In genomic region chr9:111363656-111364055, GRCm38 (mm10) we compare ENCODE assay signal across 30 mouse cellular contexts. TPM values are rescaled to one million over a fixed set of nuclear protein-coding genes. Genes with fewer than 3 reads are reported as not detected.
"Had no signal": no experiment of that assay in that cellular context is flagged by ENCODE, and none has a peak within 500 bp of the region (broad histone marks: within the 10 kb centered on the region; RNA-seq: fewer than 3 reads in every experiment).

No protein-coding gene starts in this region.

- H3K27me3 ChIP-seq: limb, embryonic 12.5 days; limb, embryonic 13.5 days; limb, embryonic 15.5 days; liver, embryonic 12.5 days; liver, embryonic 13.5 days; liver, embryonic 15.5 days; lung, embryonic 15.5 days; midbrain, embryonic 12.5 days; midbrain, embryonic 13.5 days; midbrain, embryonic 15.5 days had no signal

- H3K36me3 ChIP-seq: limb, embryonic 10.5 days; limb, embryonic 12.5 days; limb, embryonic 13.5 days; limb, embryonic 15.5 days; liver, embryonic 12.5 days; liver, embryonic 13.5 days; liver, embryonic 15.5 days; lung, embryonic 15.5 days; midbrain, embryonic 10.5 days; midbrain, embryonic 12.5 days had no signal

- H3K4me1 ChIP-seq: limb, embryonic 10.5 days; limb, embryonic 12.5 days; limb, embryonic 13.5 days; limb, embryonic 15.5 days; liver, embryonic 12.5 days; liver, embryonic 13.5 days; liver, embryonic 15.5 days; lung, embryonic 15.5 days; megakaryocyte, embryonic 14.5 days; midbrain, embryonic 10.5 days; midbrain, embryonic 12.5 days; midbrain, embryonic 13.5 days; midbrain, embryonic 15.5 days had no signal

- H3K9me3 ChIP-seq: limb, embryonic 10.5 days; limb, embryonic 12.5 days; limb, embryonic 13.5 days; limb, embryonic 15.5 days; liver, embryonic 12.5 days; liver, embryonic 13.5 days; liver, embryonic 15.5 days; lung, embryonic 15.5 days; megakaryocyte, embryonic 14.5 days; midbrain, embryonic 10.5 days; midbrain, embryonic 12.5 days; midbrain, embryonic 13.5 days; midbrain, embryonic 15.5 days had no signal

- H3K4me3 ChIP-seq: limb, embryonic 10.5 days; limb, embryonic 12.5 days; limb, embryonic 13.5 days; limb, embryonic 15.5 days; liver, embryonic 12.5 days; liver, embryonic 13.5 days; liver, embryonic 15.5 days; lung, embryonic 15.5 days; megakaryocyte, embryonic 14.5 days; midbrain, embryonic 10.5 days; midbrain, embryonic 12.5 days; midbrain, embryonic 13.5 days; midbrain, embryonic 15.5 days; myocyte had no signal

- H3K27ac ChIP-seq: limb, embryonic 10.5 days; limb, embryonic 12.5 days; limb, embryonic 13.5 days; limb, embryonic 15.5 days; liver, embryonic 12.5 days; liver, embryonic 13.5 days; liver, embryonic 14.5 days; liver, embryonic 15.5 days; lung, embryonic 15.5 days; macrophage; midbrain, embryonic 10.5 days; midbrain, embryonic 12.5 days; midbrain, embryonic 13.5 days; midbrain, embryonic 15.5 days had no signal

- DNase-seq: left cerebral cortex, postnatal 4 days; liver; liver, embryonic 13.5 days; liver, postnatal 0 days; lung, adult 18-20 months; lung, adult 2 months; lung, embryonic 14.5 days; lung, postnatal 10 days; lung, postnatal 14 days; lung, postnatal 36 days; lung, postnatal 4 days; midbrain, embryonic 14.5 days had no signal

RNA-seq across cellular contexts. Expression of gene Trank1, which starts 52.1 kb away (rescaled TPM):
- total RNA-seq: megakaryocyte progenitor cell, adult 5-6 weeks; megakaryocyte-erythroid progenitor cell, adult 5-6 weeks had no signal
- polyA plus RNA-seq: liver, adult 2 months; liver, embryonic 12.5 days; liver, embryonic 13.5 days; macrophage; myocyte had no signal
